Mouse (Mus musculus) brain, embryonic 14.5 days (tissue): ENCODE data around the gene Lama5.

Experiments used
- CTCF ChIP-seq: fragments of 200-500 bp; IDR thresholded peaks from 2 replicates; pipeline ENCODE4 v1.5.1; 2012; ENCODE audit warnings: inconsistent platforms, mild to moderate bottlenecking, moderate library complexity, borderline replicate concordance; ENCODE audit not compliant: insufficient read depth, insufficient read length; ENCODE audit errors: extremely low read depth
- POLR2A ChIP-seq: fragments of 200-500 bp; IDR thresholded peaks from 2 replicates; pipeline ENCODE4 v1.6.1; 2012; ENCODE audit warnings: mild to moderate bottlenecking, inconsistent platforms, borderline replicate concordance; ENCODE audit not compliant: poor library complexity, insufficient read depth, insufficient read length, severe bottlenecking; ENCODE audit errors: extremely low read depth

DNA sequence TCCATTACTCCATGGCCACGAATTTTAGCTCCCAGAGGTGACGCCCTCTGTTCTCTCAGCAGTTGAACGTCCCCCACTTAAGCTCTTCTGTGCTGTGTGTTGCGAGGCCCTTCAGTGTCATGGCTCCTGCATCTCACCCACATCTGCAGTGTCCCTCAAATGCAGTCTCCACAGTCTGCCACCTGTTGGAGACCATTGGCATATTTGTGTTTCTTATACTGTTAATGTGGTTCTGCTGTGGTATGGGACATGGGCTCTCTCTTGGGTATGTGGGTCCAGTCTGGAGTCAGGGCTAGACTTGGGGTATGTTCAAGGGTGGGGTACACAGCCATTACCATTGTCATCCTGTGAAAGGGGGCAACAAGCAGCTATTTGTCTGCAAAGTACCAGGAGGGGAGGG, 52.5 kb downstream of the Lama5 start:
- TF ChIP-seq CTCF = peak; percentile 11; the same call in 1 of the 2 replicates
- no peak for TF ChIP-seq POLR2A
